Mouse (Mus musculus): ENCODE measurements around the gene Rgs9. TPM values are rescaled to one million over a fixed set of nuclear protein-coding genes. Genes with fewer than 3 reads are reported as not detected.

Gene Rgs9
- total RNA-seq, 2 experiments from 2014 or later = 20.8 to 23.9 TPM

- DNase-seq (ENCODE audit: low spot score in 2 of 2) = peak; percentile 26 to 53
These were observed 53.1 kb downstream of the Rgs9 start for GRCm38 (mm10) chr11:109244635-109245360.

GRCm38 (mm10) chr11:109240126-109240525 is 57.8 kb downstream of the Rgs9 start:
- DNase-seq (ENCODE audit: low spot score in 2 of 2) = no peak

GRCm38 (mm10) chr11:109238671-109239070 is 59.3 kb downstream of the Rgs9 start:
- DNase-seq (ENCODE audit: low spot score in 2 of 2) = no peak

- DNase-seq (ENCODE audit: low spot score in 2 of 2) = no peak
These were observed 60.1 kb downstream of the Rgs9 start for GRCm38 (mm10) chr11:109237796-109238195.

DNA sequence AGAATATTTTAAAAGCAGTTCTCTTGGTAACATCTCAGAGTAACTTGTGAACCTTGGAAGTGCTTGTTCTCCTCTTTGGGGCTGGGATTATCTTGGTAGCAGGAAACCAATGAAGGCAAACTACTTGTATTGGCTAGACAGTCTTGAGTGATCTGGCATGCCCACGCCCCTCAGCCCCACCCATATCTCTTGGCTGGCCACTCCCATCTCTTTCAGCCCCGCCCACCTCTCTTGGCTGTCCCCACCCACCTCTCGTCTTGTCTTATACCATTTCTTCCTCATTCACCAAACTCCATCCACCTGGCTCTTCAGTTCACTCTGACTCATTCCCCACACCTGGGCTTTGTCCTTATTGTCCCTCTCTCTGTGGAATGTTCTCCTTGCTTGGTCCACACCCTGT is 64.3 kb downstream of the Rgs9 start:
- no peak for DNase-seq (ENCODE audit: low spot score in 2 of 2)

DNA sequence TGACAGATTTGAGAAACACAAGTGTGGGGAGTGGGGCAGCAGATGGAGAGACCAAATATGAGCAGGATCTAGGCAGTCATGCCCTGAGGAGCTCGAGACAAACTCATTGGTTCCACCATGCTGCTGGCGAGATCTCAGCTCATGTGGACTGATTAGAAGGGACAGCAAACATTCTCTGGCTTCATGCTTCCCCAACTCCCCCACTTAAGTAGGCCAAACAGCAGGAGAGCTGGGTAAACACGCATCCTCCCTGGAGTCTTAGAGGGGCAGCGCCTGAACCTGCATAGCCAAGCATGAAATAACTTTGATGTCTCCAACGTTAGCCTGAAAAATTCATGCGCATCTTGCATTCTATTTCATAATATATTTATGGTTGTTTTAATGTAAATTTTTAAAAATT is 65.1 kb downstream of the Rgs9 start:
- no peak for DNase-seq (ENCODE audit: low spot score in 2 of 2)

- peak; percentile 23 to 43 for DNase-seq (ENCODE audit: low spot score in 2 of 2)
These were observed 70.8 kb downstream of the Rgs9 start for GRCm38 (mm10) chr11:109227139-109227538.

DNA sequence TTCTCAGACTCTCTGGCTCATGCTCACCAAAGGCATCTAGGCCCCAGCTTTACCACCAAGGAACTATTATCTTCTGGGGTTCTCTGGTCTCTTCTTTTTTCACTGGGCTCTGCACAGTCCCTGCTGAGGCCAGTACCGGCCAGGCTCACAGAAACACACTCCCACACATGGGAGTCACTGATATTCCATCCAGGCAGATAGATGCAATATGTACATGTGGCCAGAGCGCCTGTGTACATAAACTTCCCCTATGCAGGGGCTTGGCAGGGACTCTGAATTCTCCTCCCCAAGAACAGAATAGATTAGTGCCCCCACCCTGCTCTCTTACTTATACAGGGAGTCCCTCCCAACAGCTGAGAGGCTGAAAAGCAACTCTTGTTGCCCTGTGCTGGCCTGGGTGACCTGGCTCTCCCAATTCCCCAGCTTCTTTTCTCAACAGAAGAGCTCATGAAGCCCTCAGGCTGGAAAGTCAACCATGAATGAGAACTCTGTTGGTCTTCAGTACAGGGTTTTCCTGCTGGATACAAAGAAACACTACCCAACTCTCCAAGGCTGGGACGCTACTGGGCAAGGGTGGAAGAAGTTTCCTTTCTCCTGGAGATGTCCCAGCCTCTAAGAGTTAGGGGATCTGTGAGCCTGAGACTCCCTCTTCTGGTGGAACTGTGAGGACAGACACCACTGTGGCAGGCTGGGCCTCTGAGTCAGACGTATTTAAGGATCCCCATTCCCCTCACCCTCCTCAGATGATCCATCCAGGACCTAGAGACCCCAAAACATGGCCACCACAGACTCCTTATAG is 76.5 kb downstream of the Rgs9 start:
- DNase-seq (ENCODE audit: low spot score in 2 of 2) = peak; percentile 46

GRCm38 (mm10) chr11:109218722-109219430 is 79.1 kb downstream of the Rgs9 start:
- no peak for DNase-seq (ENCODE audit: low spot score in 2 of 2)

DNA sequence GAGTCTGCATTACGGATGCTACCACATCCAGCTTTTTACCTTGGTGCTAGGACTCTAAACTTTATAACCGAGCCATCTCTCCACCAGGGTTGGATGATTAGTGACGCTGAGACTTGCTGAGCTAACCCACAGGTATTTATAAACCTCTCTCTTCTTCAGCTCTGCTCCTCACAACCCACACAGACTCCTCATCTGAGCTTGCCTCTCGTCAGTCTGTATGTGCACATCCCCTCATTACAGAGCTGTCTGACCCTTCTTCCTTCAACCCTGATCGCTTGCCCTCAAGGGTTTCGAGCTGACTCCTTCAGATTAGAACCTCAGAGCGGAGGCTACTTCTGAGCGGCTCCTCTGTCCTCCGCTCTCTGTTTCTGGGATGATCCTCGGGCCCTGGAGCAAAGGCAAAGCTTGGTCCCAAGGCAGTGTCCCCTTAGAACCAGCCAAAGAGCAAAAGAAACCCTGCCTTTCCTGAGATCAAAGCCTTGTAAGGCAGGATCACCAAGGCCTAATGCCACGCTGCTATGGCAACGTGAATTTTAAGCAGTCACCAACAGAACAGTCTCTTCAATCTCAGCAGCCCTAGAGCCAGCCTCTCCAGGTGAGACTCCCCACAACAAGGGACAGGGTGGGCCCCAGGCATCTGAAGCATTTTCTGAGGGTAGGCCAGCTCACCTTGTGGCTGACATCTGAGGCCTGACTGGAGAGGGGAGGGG is 79.9 kb downstream of the Rgs9 start:
- DNase-seq (ENCODE audit: low spot score in 2 of 2) = no peak

DNA sequence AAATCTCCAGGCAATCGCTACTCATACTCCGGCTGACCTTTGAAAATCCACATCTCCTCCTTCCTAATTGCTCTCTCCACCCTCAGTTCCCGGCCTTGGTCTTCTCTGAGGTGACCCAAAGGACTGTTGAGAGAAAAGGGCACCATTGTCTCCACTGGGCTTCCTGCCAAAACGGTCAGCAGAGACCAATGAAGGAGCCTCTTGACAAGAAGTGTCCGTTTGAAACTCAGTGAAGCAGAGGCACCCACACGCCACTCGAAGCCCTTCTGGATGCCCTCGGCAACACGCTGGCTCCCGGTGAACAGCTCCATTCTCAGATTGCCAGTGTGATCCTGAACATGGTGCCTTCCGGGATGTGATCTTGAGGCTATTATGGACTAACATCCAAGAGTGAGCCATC is 87.2 kb downstream of the Rgs9 start:
- DNase-seq (ENCODE audit: low spot score in 2 of 2) = peak; percentile 33 to 38

DNA sequence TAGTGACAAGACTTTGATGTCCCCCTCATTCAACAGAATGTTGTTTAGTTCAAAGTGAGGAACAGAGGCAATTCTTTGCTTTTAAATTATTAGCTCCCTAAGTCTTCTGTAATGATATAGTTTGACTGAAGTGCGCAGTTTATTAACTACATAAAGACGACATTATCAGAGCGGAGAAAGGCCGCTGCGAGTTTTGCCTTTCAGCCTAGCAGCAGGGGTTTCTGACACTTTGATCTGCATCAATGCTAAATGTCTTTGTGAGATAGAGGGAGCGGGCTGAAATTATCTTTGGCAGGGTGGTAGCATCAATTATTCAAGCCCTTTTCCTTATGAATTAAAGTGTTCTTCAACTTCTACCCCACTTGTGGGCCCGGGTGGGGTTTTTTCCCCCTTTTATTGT is 87.6 kb downstream of the Rgs9 start:
- DNase-seq (ENCODE audit: low spot score in 2 of 2) = no peak

GRCm38 (mm10) chr11:109206732-109207131 is 91.2 kb downstream of the Rgs9 start:
- no peak for DNase-seq (ENCODE audit: low spot score in 2 of 2)

- no peak for DNase-seq (ENCODE audit: low spot score in 2 of 2)
These were observed 91.9 kb downstream of the Rgs9 start for GRCm38 (mm10) chr11:109206028-109206427.

- DNase-seq (ENCODE audit: low spot score in 2 of 2) = no peak
These were observed 98.2 kb downstream of the Rgs9 start for GRCm38 (mm10) chr11:109199612-109200293.

DNA sequence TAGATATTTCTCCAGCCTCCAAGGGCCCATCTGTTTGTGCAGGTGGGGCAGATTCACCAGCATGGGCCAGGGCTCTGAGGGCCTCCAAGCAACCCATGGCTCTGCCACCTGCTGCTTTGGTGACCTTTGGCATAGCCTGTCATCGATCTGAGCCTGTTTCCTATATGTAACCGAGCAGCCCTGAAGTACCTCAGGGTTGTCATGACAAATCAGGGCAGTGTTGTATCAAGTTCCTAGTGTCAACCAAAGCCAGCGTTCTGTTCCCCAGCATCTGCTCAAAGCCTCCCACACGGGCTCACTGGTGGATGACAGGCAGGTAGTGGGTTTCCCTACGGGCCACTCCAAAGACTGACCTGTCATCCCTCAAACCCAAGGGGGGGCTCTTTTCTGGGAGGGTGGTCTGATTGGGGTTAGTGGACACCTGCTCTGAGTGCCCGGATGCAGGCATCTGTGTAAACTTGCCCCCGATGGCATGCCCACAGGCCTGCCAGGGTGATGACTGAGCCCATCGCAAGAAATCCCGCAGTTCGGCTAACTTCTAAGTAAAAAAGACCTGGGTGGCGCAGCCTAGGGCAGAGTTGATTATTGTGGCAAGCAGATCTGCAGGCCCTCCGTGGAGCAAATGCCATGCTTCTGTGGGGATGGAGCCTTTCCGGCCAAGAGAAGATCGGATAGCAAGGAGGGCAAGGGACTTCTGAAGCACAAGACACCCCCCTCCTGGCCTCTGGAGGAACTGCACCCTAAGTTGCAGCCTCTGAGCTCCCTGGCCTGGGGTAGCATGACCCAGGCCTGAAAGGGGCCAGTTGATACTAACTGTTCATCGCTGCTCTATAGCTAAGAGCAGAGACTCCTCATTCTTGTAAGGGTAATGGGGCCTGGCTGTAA is 105.0 kb downstream of the Rgs9 start:
- peak; percentile 83 to 84 for DNase-seq (ENCODE audit: low spot score in 2 of 2)

GRCm38 (mm10) chr11:109188235-109188634 is 109.7 kb downstream of the Rgs9 start:
- no peak for DNase-seq (ENCODE audit: low spot score in 2 of 2)

DNA sequence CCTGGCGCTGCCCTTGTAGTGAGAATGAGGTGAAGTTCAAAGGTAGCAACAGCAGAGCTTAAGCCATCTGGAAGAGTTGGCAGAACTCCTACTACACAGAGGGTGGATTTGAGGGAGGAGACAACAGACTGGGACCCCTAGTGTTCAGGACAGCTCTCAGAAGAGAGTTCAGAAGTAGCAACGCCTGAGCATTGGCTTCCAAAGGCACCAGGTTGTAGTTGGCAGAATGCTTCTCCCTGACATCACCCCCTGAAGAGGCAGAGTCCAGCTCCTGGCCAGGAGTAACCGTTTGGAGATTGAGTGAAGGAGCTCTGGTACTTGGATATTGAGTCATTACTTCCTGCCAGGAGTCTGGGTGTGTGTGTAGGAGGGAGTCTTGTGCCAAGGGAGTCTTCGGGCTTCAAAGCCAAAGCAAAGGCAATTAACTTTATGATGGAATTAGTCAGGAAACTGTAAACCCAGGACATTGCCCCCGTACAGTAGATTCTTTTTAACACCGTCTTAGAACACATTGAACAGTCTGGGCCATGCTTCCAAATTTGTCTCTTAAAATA is 110.2 kb downstream of the Rgs9 start:
- no peak for DNase-seq (ENCODE audit: low spot score in 2 of 2)

- no peak for DNase-seq (ENCODE audit: low spot score in 2 of 2)
These were observed 116.8 kb downstream of the Rgs9 start for GRCm38 (mm10) chr11:109181118-109181517.
